Mouse (Mus musculus) neural tube, embryonic 12.5 days (tissue): ENCODE measurements around the gene Dnmt3a. TPM values are rescaled to one million over a fixed set of nuclear protein-coding genes. Genes with fewer than 3 reads are reported as not detected.

ENCODE experiments used
- ATAC-seq: fragments of 200-750 bp; cut with Nextera tagmentation; 2 replicates; pipeline ENCODE4 v1.8.0; 2017; ENCODE audit warnings: low read depth, mild to moderate bottlenecking, moderate TSS enrichment, moderate library complexity; ENCODE audit not compliant: low FRiP score
- H3K27ac ChIP-seq: fragments of 300-500 bp; sonication (generic); 2 replicates; pipeline ENCODE4 v1.5.1; 2016
- H3K27me3 ChIP-seq: fragments of 300-500 bp; sonication (generic); replicated peaks from 2 replicates; pipeline ENCODE4 v1.6.1; 2016; ENCODE audit warnings: mild to moderate bottlenecking
- H3K36me3 ChIP-seq: fragments of 300-500 bp; sonication (generic); 2 replicates; pipeline ENCODE4 v1.6.1; 2016; ENCODE audit warnings: mild to moderate bottlenecking
- H3K4me1 ChIP-seq: fragments of 300-500 bp; sonication (generic); 2 replicates; pipeline ENCODE4 v1.6.1; 2016
- H3K4me2 ChIP-seq: fragments of 300-500 bp; sonication (generic); replicated peaks from 2 replicates; pipeline ENCODE4 v1.6.1; 2016; ENCODE audit warnings: mild to moderate bottlenecking
- H3K4me3 ChIP-seq: fragments of 300-500 bp; sonication (generic); 2 replicates; pipeline ENCODE4 v1.5.1; 2016
- H3K9ac ChIP-seq: fragments of 300-500 bp; sonication (generic); 2 replicates; pipeline ENCODE4 v1.6.1; 2016; ENCODE audit warnings: mild to moderate bottlenecking
- H3K9me3 ChIP-seq: fragments of 300-500 bp; sonication (generic); 2 replicates; pipeline ENCODE4 v1.6.1; 2016; ENCODE audit warnings: mild to moderate bottlenecking
- WGBS: fragments of 180-500 bp; shearing (Covaris S2); methylation state at CpG from one replicate; pipeline ENCODE4 v1.1.7; 2016; 5-methylcytosine and 5-hydroxymethylcytosine counted together
- polyA plus RNA-seq: library from polyadenylated mRNA; unstranded; fragments of >200 nt; fragmentation: Nextera tagmentation; extraction: Ambion mirVana; gene quantifications from 2 replicates; pipeline ENCODE4 v1.2.1, GENCODE M21; 2016

The Dnmt3a gene
- polyA plus RNA-seq, 1 experiment from 2014 or later, result 146 TPM

DNA sequence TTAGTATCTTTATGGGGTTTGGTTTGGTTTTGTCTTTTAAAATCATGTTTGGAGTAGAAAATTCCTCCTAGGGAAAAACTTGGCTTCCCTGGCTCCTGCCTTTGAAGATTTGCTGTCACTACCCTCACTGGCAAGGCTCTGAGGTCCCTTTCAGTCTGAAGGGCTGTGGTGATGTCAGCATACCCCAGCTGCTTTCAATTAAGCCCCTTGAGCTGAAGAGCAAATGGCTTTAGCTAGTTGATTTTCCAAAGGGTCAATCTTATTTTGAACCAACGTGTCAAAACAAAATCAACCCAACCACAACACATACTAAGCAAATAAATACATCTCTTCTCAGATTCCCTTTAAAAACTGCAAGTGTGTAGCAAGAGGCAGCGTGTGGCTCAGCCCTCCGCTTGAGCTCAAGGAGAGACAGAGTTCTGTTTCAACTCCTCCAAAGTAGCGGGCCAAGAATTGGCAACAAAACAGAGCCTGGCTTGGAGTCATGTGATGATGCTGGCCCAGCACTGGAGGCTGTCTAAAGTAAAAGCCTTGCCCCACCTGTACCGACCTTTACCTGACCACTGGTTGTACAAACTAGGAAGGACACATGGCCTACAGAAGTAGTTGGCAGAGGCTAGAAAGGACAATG lies 17.3 kb upstream of the Dnmt3a start:
- Histone ChIP-seq H3K4me2 (no peak overlapping the region), H3K4me1 (peaks cover 13% of the 10 kb centered on the region), H3K4me3 (no peak overlapping the region), H3K27me3 (no peaks in the 10 kb centered on the region), H3K9me3 (no peaks in the 10 kb centered on the region), H3K9ac (no peak overlapping the region), H3K36me3 (no peaks in the 10 kb centered on the region), H3K27ac (no peak overlapping the region)
- ATAC-seq, result no peak
- WGBS, result 66% methylated on average over 5 of the region's 5 CpGs

DNA sequence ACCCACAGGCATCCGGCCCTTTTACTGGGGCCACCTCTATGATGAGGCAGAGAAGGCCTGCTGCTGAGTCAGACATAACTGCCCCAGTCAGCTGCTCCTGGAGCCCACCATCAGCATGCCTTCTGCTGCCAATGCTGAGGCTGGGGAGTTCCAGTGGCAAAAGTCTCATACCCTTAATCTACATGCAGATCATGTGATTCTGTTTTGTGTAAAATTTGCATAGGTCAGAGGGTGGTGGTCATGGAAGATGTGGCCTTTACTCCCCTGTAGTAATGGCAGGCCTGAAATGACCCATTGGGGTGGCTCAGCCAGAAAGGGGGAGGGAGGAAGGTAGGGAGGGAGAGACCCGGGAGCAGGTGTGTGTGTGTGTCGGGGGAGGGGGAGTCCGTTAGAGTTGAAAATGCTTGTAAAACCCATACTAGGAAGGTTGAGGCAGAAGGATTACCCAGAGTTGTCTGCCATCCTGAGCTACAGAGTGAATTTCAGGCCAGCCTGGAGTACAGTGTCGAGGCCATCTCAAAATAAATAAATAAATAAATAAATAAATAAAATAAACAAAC lies 16.1 kb upstream of the Dnmt3a start:
- no peaks in the 10 kb centered on the region for H3K36me3 ChIP-seq
- no peak overlapping the region for H3K27ac ChIP-seq
- H3K9me3 ChIP-seq, result no peaks in the 10 kb centered on the region
- H3K4me3 ChIP-seq, result no peak overlapping the region
- H3K4me2 ChIP-seq, result no peak overlapping the region
- H3K4me1 ChIP-seq, result peaks cover 5% of the 10 kb centered on the region; the same call in 1 of the 2 replicates
- no peak for ATAC-seq
- H3K9ac ChIP-seq, result no peak overlapping the region
- 69% methylated on average over 5 of the region's 5 CpGs for WGBS
- no peaks in the 10 kb centered on the region for H3K27me3 ChIP-seq

DNA sequence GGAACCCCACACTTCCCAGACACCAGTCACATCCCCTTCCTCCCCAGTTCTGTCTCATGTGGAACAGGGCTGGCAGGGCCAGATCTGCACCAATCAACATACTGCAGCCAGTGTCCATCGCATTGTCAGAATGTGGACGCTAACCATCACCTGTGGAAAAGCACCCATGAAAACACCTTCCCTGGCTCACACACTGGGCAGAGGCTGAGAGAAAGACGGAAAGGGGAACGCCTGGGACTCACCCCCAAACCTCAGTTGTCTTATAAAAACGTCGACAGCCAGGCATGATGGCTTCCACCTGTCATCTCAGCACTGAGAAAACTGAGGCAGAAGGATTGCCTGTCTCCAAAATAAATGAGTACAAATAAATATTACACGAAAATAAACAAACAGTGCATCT lies 14.6 kb upstream of the Dnmt3a start:
- H3K36me3 ChIP-seq, result no peaks in the 10 kb centered on the region
- H3K4me2 ChIP-seq, result peak overlapping the region; percentile 57
- H3K27ac ChIP-seq, result no peak overlapping the region
- WGBS, result 66% methylated on average over 7 of the region's 7 CpGs
- no peak overlapping the region for H3K4me3 ChIP-seq
- no peak overlapping the region for H3K9ac ChIP-seq
- H3K4me1 ChIP-seq, result 0 out of 2 replicates have a peak, but pooled peaks cover 3% of the 10 kb centered on the region
- 0 out of 2 replicates have a peak, but pooled peaks cover 2% of the 10 kb centered on the region for H3K27me3 ChIP-seq
- ATAC-seq, result no peak
- no peaks in the 10 kb centered on the region for H3K9me3 ChIP-seq

DNA sequence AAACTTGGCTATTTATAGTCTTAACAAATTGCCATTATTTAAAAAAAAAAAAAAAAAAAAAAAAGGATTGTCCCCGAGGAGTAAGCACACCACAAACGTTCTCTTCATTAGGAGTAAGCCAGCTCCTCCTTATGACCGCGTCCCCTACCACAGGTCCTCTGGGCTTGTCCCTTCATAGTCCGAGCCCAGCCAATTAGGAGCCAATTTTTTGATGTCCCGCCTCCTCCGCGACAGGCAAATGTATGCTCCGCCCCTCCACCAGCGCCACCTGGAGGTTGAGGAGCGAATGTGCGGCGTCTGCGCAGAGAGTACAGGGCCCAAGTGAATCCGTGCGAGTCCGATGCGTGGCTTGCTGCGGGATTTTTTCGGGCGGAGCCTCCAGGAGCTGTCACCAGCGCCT lies 14.1 kb upstream of the Dnmt3a start:
- 0 out of 2 replicates have a peak, but pooled peaks cover 3% of the 10 kb centered on the region for H3K4me1 ChIP-seq
- H3K27me3 ChIP-seq, result 0 out of 2 replicates have a peak, but pooled peaks cover 2% of the 10 kb centered on the region
- H3K4me2 ChIP-seq, result peak overlapping the region; percentile 57
- peak; percentile 93 for ATAC-seq
- no peaks in the 10 kb centered on the region for H3K36me3 ChIP-seq
- H3K9ac ChIP-seq, result peak overlapping the region; percentile 38; the same call in 1 of the 2 replicates
- H3K27ac ChIP-seq, result no peak overlapping the region
- peak overlapping the region; percentile 16; the same call in 1 of the 2 replicates for H3K4me3 ChIP-seq
- WGBS, result under 1% methylated on average over 22 of the region's 22 CpGs
- H3K9me3 ChIP-seq, result no peaks in the 10 kb centered on the region

DNA sequence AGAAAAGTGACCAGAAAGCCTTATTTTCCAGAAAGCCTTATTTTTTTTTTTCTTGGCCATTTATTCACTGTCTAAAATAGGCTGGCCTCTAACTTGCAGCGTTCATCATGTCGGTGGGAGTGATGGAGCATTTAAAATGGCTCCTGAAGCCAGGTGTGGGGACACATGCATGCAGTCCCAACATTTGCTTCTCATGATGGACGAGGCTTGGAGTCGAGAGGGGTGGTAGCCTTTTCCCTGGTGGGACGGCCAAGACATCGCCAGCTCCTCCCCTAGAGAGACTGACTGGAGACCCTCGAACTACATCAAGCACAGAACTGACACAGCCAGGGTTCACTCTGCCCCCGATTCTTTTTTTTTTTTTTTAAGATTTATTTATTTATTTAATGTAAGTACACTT lies 13.6 kb upstream of the Dnmt3a start:
- H3K27ac ChIP-seq, result no peak overlapping the region
- ATAC-seq, result peak; percentile 43

DNA sequence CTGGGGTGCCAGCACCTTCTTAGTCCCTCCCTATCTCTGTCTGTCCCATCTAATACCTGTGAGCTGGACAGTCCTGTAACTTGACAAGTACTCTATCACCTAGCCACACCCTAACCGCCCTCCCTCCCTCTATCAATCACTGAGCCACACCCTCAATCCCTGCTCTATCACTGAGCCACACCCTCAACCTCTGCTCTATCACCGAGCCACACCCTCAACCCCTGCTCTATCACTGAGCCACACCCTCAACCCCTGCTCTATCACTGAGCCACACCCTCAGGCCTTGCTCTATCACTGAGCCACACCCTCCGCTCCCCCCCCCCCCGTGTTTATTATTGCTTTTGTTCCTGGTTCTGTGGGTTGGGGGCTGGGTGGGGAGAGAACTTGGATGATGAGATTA lies 10.2 kb upstream of the Dnmt3a start:
- Histone ChIP-seq H3K36me3 (no peaks in the 10 kb centered on the region), H3K27ac (no peak overlapping the region), H3K4me3 (no peak overlapping the region), H3K4me1 (0 out of 2 replicates have a peak, but pooled peaks cover 3% of the 10 kb centered on the region), H3K27me3 (0 out of 2 replicates have a peak, but pooled peaks cover 2% of the 10 kb centered on the region), H3K4me2 (no peak overlapping the region), H3K9me3 (no peaks in the 10 kb centered on the region), H3K9ac (no peak overlapping the region)
- no peak for ATAC-seq
- WGBS, result 39% methylated on average over 4 of the region's 4 CpGs

More for the DNA sequence above, 13.6 kb upstream of the Dnmt3a start:
- peak overlapping the region; percentile 16; the same call in 1 of the 2 replicates for H3K4me3 ChIP-seq
- H3K9me3 ChIP-seq, result no peaks in the 10 kb centered on the region
- peak overlapping the region; percentile 57 for H3K4me2 ChIP-seq
- 20% methylated on average over 8 of the region's 8 CpGs for WGBS
- H3K36me3 ChIP-seq, result no peaks in the 10 kb centered on the region
- H3K27me3 ChIP-seq, result 0 out of 2 replicates have a peak, but pooled peaks cover 2% of the 10 kb centered on the region
- peak overlapping the region; percentile 38; the same call in 1 of the 2 replicates for H3K9ac ChIP-seq
- 0 out of 2 replicates have a peak, but pooled peaks cover 3% of the 10 kb centered on the region for H3K4me1 ChIP-seq

DNA sequence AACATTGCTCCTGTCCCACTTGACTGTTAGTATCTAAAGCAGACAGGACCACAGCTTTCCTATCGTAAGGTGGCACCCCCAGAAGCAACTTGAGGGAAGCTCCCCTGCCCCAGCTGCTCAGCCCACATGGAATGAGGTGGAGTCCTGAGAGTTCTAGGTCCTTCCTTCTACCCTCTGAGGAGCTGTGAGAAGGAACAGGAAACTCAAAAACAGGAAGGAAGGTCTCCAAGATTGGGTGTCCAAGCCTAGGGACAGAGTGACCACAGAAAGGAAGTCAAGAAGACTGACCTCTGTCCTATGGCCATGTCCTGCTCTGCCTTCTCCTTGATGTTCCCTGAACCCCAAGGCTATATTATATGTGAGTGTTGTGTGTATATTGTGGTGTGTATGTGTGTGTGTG lies 6.3 kb upstream of the Dnmt3a start:
- Histone ChIP-seq H3K4me2 (no peak overlapping the region), H3K9ac (no peak overlapping the region), H3K4me1 (no peaks in the 10 kb centered on the region), H3K27me3 (0 out of 2 replicates have a peak, but pooled peaks cover 2% of the 10 kb centered on the region), H3K4me3 (no peak overlapping the region), H3K9me3 (no peaks in the 10 kb centered on the region), H3K36me3 (no peaks in the 10 kb centered on the region), H3K27ac (no peak overlapping the region)
- WGBS, result 89% methylated on average over 1 of the region's 1 CpGs
- ATAC-seq, result no peak

DNA sequence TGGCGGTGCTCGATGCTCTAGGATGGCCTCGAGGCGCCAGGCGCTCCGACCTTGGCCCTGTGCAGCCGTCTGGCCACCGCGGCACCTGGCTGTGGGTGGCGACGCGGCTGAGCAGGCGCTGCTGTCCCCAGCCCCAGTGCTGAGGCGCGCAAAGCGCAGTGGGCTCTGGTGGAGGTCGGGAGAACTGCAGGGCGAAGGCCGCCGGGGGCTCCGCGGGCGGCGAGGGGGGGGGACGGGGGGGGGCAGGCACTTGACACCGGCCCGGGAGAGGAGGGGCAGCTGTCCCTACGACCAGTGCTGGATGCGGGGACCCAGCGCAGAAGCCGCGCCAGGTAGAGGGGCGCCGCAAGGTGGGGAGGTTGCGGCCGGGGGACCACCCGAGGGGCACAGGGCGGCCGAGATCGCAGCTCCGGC lies 471 bp downstream of the Dnmt3a start:
- peak; percentile 84 for ATAC-seq
- Histone ChIP-seq H3K27me3 (no peaks in the 10 kb centered on the region), H3K9me3 (no peaks in the 10 kb centered on the region), H3K27ac (peak overlapping the region; percentile 75), H3K4me3 (peak overlapping the region; percentile 79), H3K36me3 (no peaks in the 10 kb centered on the region), H3K4me2 (peak overlapping the region; percentile 88), H3K9ac (peak overlapping the region; percentile 89), H3K4me1 (peaks cover 37% of the 10 kb centered on the region)
- 1% methylated on average over 36 of the region's 41 CpGs for WGBS

DNA sequence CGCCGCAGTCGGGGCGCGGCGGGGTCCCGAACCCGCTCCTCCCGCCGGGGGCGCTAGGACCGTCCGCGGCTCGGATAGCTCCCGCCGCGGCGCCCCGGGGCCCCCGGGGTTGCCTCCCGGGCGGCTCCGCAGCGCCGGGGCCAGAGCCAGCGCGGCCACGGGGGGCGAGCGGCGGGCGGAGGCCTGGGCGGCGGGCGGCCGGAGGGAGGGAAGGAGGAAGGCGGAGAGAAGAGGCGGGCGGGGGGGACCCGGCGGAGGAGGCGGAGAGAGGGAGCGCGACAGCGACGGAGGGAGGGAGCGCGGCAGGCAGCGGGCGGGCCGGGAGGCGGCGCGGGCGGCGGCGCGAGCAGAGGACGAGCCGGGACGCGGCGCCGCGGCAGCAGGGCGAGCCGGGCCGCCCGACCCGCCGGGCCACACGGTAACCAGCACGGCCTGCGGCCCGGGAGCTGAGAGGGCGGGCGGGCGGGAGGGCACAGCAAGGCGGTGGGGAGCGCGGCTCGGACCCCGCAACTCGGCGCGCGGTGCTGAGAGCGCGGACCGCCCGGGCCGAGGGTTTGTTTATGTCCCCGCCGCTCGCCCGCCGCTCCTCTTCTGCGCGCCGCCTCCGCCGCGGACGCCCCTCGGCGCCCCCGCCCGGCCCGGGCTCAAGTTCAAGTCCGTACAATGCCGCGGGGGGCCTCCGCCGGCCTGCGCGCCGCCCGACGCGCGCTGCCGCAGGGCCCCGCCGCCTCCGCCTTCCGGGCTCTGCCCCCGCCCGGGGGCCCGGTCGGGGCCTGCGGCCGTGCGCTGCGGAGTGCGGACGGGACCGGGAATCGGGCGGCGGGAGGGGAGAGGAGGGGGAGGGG lies 1.1 kb downstream of the Dnmt3a start:
- H3K9ac ChIP-seq, result peak overlapping the region; percentile 89
- 1% methylated on average over 94 of the region's 141 CpGs for WGBS
- peak overlapping the region; percentile 75 for H3K27ac ChIP-seq
- no peaks in the 10 kb centered on the region for H3K27me3 ChIP-seq
- H3K36me3 ChIP-seq, result no peaks in the 10 kb centered on the region
- peak overlapping the region; percentile 88 for H3K4me2 ChIP-seq
- H3K9me3 ChIP-seq, result no peaks in the 10 kb centered on the region
- peak; percentile 23 for ATAC-seq
- peaks cover 43% of the 10 kb centered on the region for H3K4me1 ChIP-seq
- peak overlapping the region; percentile 79 for H3K4me3 ChIP-seq

DNA sequence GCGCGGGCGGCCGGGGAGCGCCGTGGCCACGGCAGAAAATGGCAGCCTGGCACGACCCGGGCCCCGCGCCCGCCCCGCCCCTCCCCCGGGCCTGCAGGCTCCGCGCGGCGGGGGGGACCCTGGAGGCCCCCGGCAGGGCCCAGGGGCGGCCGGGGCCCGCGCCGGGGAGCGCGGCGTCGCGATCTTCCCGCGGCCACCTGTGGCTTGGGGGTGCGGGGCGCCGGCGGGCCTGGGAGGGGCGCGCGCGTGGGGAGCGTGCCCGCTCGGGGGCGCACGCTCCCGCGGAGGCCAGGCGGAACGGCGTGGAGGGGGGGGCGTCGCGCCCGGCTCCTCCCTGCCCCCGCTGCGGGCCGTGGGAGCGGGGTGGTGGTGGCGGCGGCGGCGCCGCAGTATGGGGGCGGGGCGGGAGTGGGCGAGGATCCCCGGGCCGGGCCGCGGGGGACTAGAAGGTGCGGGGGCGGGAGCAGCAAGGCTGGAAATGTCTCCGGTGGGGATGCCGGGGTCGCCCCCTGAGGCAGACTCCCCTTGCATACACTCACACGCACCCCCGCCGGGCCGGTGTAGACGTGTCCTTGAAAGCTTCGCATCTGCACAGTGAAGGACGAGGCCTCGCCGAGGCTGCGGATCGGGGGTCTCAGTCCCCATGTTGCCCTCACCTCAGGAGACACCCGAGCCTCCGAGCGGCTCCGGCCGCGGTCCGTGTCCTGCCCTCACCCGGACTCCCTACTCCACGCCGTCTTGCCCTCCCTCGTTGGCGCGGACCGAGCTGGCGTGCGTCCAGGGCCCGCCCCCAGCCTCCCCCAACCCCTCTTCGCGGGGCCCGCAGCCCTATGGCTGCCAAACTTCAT lies 2.0 kb downstream of the Dnmt3a start:
- ATAC-seq, result peak; percentile 46
- H3K4me2 ChIP-seq, result peak overlapping the region; percentile 88
- H3K27me3 ChIP-seq, result no peaks in the 10 kb centered on the region
- peak overlapping the region; percentile 79 for H3K4me3 ChIP-seq
- no peaks in the 10 kb centered on the region for H3K36me3 ChIP-seq
- H3K27ac ChIP-seq, result peak overlapping the region; percentile 75; the same call in 1 of the 2 replicates
- H3K4me1 ChIP-seq, result peaks cover 48% of the 10 kb centered on the region
- under 1% methylated on average over 71 of the region's 105 CpGs for WGBS
- no peaks in the 10 kb centered on the region for H3K9me3 ChIP-seq
- H3K9ac ChIP-seq, result peak overlapping the region; percentile 89

DNA sequence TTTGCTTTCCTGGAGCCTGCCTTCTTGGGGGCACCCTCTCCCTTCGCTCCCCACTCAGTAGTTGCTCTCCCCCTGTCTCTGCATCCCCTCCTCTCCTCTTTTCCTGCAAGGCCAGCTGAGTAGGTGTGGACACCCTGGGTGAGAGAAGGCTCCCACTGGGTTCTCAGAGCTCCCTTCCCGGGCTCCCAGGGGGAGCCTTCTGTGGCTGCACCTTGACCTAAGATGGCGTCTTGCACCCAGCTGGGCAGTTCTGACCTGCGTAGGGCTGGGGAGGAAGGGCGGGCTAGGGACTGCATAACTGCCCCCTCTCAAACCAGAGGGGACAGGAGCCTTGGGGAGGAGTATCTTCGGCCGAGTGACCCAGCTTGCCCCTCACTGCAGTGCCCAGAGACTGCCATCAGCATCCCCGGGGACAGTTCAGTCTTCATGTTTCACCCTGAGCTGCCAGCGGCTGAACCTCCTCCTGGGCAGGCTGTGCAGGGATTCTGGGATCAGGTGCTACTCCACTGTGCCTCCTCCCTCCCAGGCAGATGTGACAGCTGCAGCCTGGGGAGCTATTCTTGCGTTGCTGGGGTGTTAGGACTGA lies 2.7 kb downstream of the Dnmt3a start:
- peaks cover 48% of the 10 kb centered on the region for H3K4me1 ChIP-seq
- 4% methylated on average over 10 of the region's 10 CpGs for WGBS
- peak overlapping the region; percentile 79 for H3K4me3 ChIP-seq
- H3K9me3 ChIP-seq, result no peaks in the 10 kb centered on the region
- no peaks in the 10 kb centered on the region for H3K36me3 ChIP-seq
- H3K4me2 ChIP-seq, result peak overlapping the region; percentile 88
- ATAC-seq, result peak; percentile 1; the same call in 1 of the 2 replicates
- peak overlapping the region; percentile 89 for H3K9ac ChIP-seq
- H3K27me3 ChIP-seq, result no peaks in the 10 kb centered on the region
- H3K27ac ChIP-seq, result 0 out of 2 replicates have a peak overlapping the region, but pooled peaks have one; percentile 75
